Mouse (Mus musculus) CH12.LX (cell line): ENCODE measurements around the gene Gm28047.

ENCODE experiments used
- CTCF ChIP-seq, 2 experiments: IDR thresholded peaks in 1 of 2; conservative IDR thresholded peaks in 1 of 2; 2 replicates each; pipeline ENCODE4 v1.5.1; 2011 to 2012; ENCODE audit warnings: low read depth in 2 of 2, low read length in 2 of 2, improper control_type of control experiment in 1 of 2, inconsistent platforms in 1 of 2, mild to moderate bottlenecking in 1 of 2, moderate library complexity in 1 of 2
- NRF1 ChIP-seq: IDR thresholded peaks from 2 replicates; pipeline ENCODE4 v1.6.1; 2014; ENCODE audit warnings: low read depth, mild to moderate bottlenecking, inconsistent platforms, low read length, improper control_type of control experiment, moderate library complexity
- POLR2A ChIP-seq: IDR thresholded peaks from 2 replicates; pipeline ENCODE4 v1.6.1; 2011; ENCODE audit warnings: low read depth, mild to moderate bottlenecking, improper control_type of control experiment, low read length
- TCF12 ChIP-seq: IDR thresholded peaks from 2 replicates; pipeline ENCODE4 v1.6.1; 2014; ENCODE audit warnings: low read depth, mild to moderate bottlenecking, inconsistent platforms, low read length, improper control_type of control experiment
- USF2 ChIP-seq: conservative IDR thresholded peaks from 2 replicates; pipeline ENCODE4 v1.6.1; 2011; ENCODE audit warnings: low read depth, low read length, improper control_type of control experiment
- ZKSCAN1 ChIP-seq: IDR thresholded peaks from 2 replicates; pipeline ENCODE4 v1.6.1; 2012; ENCODE audit warnings: low read depth, inconsistent platforms, low read length, improper control_type of control experiment, borderline replicate concordance

DNA sequence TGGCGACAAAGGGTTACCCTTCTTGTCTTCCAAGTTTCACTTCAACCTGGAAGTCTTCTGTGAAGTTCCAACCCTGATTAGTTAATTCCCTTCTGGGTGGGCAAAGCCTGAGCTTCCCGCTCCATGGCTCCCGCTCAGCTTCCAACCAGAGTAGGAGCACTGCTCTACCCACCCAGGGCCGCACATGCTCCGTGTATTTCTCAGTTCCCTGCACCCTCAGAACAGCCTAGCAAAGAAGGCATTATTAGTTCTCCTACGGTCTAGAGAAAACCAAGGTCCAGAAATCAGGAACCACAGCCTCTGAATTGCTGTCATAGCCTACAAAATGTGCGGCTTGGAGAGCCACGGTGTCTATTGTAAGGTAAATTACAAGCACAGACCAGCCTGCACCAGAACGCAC lies 114.8 kb downstream of the Gm28047 start:
- TF ChIP-seq CTCF (conservative IDR thresholded peaks at IDR 0.05 in 1 of 2, IDR thresholded peaks at IDR 0.05 in 1 of 2; ENCODE audit: low read depth in 2 of 2, low read length in 2 of 2) (no peak), POLR2A (no peak), ZKSCAN1 (no peak), TCF12 (no peak), NRF1 (no peak), USF2 (no peak)
